In the genomic region with DNA sequence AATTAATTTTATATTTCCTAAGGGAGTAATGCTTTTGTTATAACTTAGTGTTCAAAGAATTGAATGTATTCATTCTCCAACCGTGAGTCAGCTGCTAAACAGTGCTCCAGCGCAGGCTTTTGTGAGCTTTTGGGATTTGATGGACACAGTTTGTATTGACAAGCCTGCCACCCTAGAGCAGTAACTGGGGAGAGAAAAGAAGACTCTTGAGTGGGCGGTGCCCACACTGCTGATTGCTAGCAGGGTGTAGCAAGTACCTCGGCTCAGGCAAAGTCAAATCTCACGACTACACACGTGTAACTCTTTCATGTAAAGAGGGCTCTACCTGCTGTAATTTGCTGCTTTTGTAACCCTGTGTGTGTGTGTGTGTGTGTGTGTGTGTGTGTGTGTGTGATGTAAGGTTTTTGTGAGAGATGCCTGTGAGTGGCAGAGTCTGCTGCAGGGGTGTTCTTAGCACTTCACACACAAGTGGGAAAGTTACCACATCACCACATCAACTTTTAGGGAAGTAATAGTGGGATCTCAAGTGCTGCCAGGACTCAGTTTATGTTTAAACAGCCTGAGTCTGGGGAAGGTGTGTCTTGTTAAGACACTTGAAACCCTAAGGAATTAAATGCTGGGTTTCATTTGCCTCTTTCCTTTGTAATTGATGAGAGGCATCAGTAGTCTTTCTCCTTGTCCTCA, we compare ENCODE assay signal across 8 mouse cellular contexts. TPM values are rescaled to one million over a fixed set of nuclear protein-coding genes. Genes with fewer than 3 reads are reported as not detected.
DNase-seq lines count a peak whose midpoint lies in the region; ATAC-seq and TF ChIP-seq lines count a peak whose summit lies in the region.

No protein-coding gene starts in this region.

- TF ChIP-seq POLR2A in lung, adult 2 months (IDR thresholded peaks at IDR 0.05; ENCODE audit: borderline replicate concordance, extremely low read depth, low read depth, low read length), result no peak

- H3K9me3 ChIP-seq in neural tube, embryonic 11.5 days (ENCODE audit: control insufficient read depth, low read length), result no peaks in the 10 kb centered on the region
- H3K9me3 ChIP-seq in hindbrain, embryonic 10.5 days, result no peaks in the 10 kb centered on the region
- no peaks in the 10 kb centered on the region for H3K9me3 ChIP-seq in stomach, postnatal 0 days (ENCODE audit: control insufficient read depth, low read length)

- WGBS in neural tube, embryonic 11.5 days, result 28% methylated on average over 6 of the region's 6 CpGs
- 25% methylated on average over 6 of the region's 6 CpGs for WGBS in hindbrain, embryonic 10.5 days
- 58% methylated on average over 6 of the region's 6 CpGs for WGBS in lung, adult 2 months
- 34% methylated on average over 6 of the region's 6 CpGs for WGBS in stomach, postnatal 0 days

- 0 out of 2 replicates have a peak overlapping the region, but pooled peaks have one; percentile 16 for H3K4me2 ChIP-seq in neural tube, embryonic 11.5 days (ENCODE audit: low read depth)
- H3K4me2 ChIP-seq in stomach, postnatal 0 days (replicated peaks; ENCODE audit: low read depth), result peak overlapping the region; percentile 34

- H3K36me3 ChIP-seq in neural tube, embryonic 11.5 days (ENCODE audit: control insufficient read depth, insufficient read depth, low read length), result no peaks in the 10 kb centered on the region
- H3K36me3 ChIP-seq in hindbrain, embryonic 10.5 days, result peaks cover 5% of the 10 kb centered on the region; the same call in 1 of the 2 replicates
- H3K36me3 ChIP-seq in stomach, postnatal 0 days (ENCODE audit: control insufficient read depth, insufficient read depth, low read length), result no peaks in the 10 kb centered on the region

- no peak for TF ChIP-seq EP300 in stomach, postnatal 0 days (optimal IDR thresholded peaks at IDR 0.05)

- TF ChIP-seq CTCF in lung, adult 2 months (IDR thresholded peaks at IDR 0.05; ENCODE audit: insufficient read depth, low read length), result no peak
- TF ChIP-seq CTCF in stomach, postnatal 0 days (IDR thresholded peaks at IDR 0.05; ENCODE audit: low read depth), result no peak

- DNase-seq in neural tube, embryonic 11.5 days (ENCODE audit: low spot score), result no peak
- no peak for DNase-seq in neural tube, embryonic 10.5 days (ENCODE audit: extremely low spot score, low spot score)
- peak; percentile 34 for DNase-seq in hindbrain, embryonic 10.5 days (ENCODE audit: low spot score)
- peak; percentile 17 for DNase-seq in lung, adult 2 months
- DNase-seq in stomach, postnatal 0 days (ENCODE audit: low spot score), result no peak
- no peak for DNase-seq in urinary bladder, postnatal 36 days (ENCODE audit: low spot score in 2 of 2)
- DNase-seq in layer of hippocampus, adult 9-11 months, result no peak

- H3K9ac ChIP-seq in neural tube, embryonic 11.5 days (ENCODE audit: low read length), result no peak overlapping the region
- H3K9ac ChIP-seq in stomach, postnatal 0 days (ENCODE audit: low read length), result peak overlapping the region; percentile 18; the same call in 1 of the 2 replicates

- no peaks in the 10 kb centered on the region for H3K27me3 ChIP-seq in neural tube, embryonic 11.5 days (ENCODE audit: control insufficient read depth, insufficient read depth, low read length)
- no peaks in the 10 kb centered on the region for H3K27me3 ChIP-seq in hindbrain, embryonic 10.5 days (ENCODE audit: insufficient read depth, poor library complexity, severe bottlenecking)
- H3K27me3 ChIP-seq in stomach, postnatal 0 days (ENCODE audit: control insufficient read depth, insufficient read depth, low read length), result no peaks in the 10 kb centered on the region

- peaks cover 19% of the 10 kb centered on the region for H3K4me1 ChIP-seq in neural tube, embryonic 11.5 days (ENCODE audit: control insufficient read depth, insufficient read depth, low read length)
- peaks cover 58% of the 10 kb centered on the region for H3K4me1 ChIP-seq in hindbrain, embryonic 10.5 days (replicated peaks)
- H3K4me1 ChIP-seq in lung, adult 2 months (ENCODE audit: control insufficient read depth, insufficient read depth, low read length), result peaks cover 11% of the 10 kb centered on the region
- peaks cover 3% of the 10 kb centered on the region; the same call in 1 of the 2 replicates for H3K4me1 ChIP-seq in stomach, postnatal 0 days (replicated peaks; ENCODE audit: control insufficient read depth, insufficient read depth)

- no peak for ATAC-seq in neural tube, embryonic 11.5 days (ENCODE audit: insufficient read depth, low FRiP score, low TSS enrichment)
- no peak for ATAC-seq in stomach, postnatal 0 days (ENCODE audit: low FRiP score, low TSS enrichment)
- no peak for ATAC-seq in activated CD4-positive, CD25-positive, alpha-beta regulatory T cell, adult 4 months

- H3K4me3 ChIP-seq in neural tube, embryonic 11.5 days (ENCODE audit: low read depth, low read length), result 0 out of 2 replicates have a peak overlapping the region, but pooled peaks have one; percentile 8
- H3K4me3 ChIP-seq in hindbrain, embryonic 10.5 days, result peak overlapping the region; percentile 36
- no peak overlapping the region for H3K4me3 ChIP-seq in lung, adult 2 months (replicated peaks; ENCODE audit: extremely low read depth, low read depth, low read length)
- no peak overlapping the region for H3K4me3 ChIP-seq in stomach, postnatal 0 days (ENCODE audit: low read depth, low read length)

- no peak overlapping the region for H3K27ac ChIP-seq in neural tube, embryonic 11.5 days (ENCODE audit: low read depth, low read length)
- H3K27ac ChIP-seq in hindbrain, embryonic 10.5 days, result peak overlapping the region; percentile 69
- peak overlapping the region; percentile 70 for H3K27ac ChIP-seq in stomach, postnatal 0 days (replicated peaks)

RNA-seq across cellular contexts. Expression of gene Bpgm, which starts 2.8 kb away (rescaled TPM):
- polyA plus RNA-seq in neural tube, embryonic 11.5 days (2014; fragmentation: Nextera tagmentation; extraction: Ambion mirVana), result 59.0 and 70.7 TPM in 2 replicates
- 64.5 and 72.7 TPM in 2 replicates for polyA plus RNA-seq in hindbrain, embryonic 10.5 days (2016; fragmentation: Nextera tagmentation; extraction: Ambion mirVana)
- polyA plus RNA-seq in lung, adult 2 months (2012; rRNA removed), result 17.6 and 23.2 TPM in 2 replicates
- 25.5 and 30.1 TPM in 2 replicates for polyA plus RNA-seq in stomach, postnatal 0 days (2015; fragmentation: Nextera tagmentation; extraction: Ambion mirVana)
- 10 to 100 TPM; 16.7 to 19.1 TPM for polyA plus RNA-seq in activated CD4-positive, CD25-positive, alpha-beta regulatory T cell, adult 4 months (2017; shearing (Covaris generic))

Comparison
In these comparisons a context has a peak if more than half of its experiments do, and no peak if none do; other contexts are left out.
1. DNase-seq: peak in hindbrain, embryonic 10.5 days (single experiment) and lung, adult 2 months (single experiment); none in neural tube, embryonic 11.5 days (single experiment), neural tube, embryonic 10.5 days (single experiment), stomach, postnatal 0 days (single experiment), urinary bladder, postnatal 36 days (0 of 2) and layer of hippocampus, adult 9-11 months (single experiment).
2. H3K4me3 ChIP-seq: peak in neural tube, embryonic 11.5 days (single experiment) and hindbrain, embryonic 10.5 days (single experiment); none in lung, adult 2 months (single experiment) and stomach, postnatal 0 days (single experiment).